Mouse (Mus musculus) liver, embryonic 13.5 days (tissue): ENCODE results near the gene Ssxb8. TPM values are rescaled to one million over a fixed set of nuclear protein-coding genes. Genes with fewer than 3 reads are reported as not detected.
"Not testable (repeated sequence)": the region's sequence is repeated elsewhere in the genome, so short reads cannot be mapped to it uniquely, and the experiment has no call there.

Source experiments
- ATAC-seq: fragments of 200-750 bp; cut with Nextera tagmentation; 2 replicates; pipeline ENCODE4 v1.8.0; 2017; ENCODE audit warnings: low read depth, mild to moderate bottlenecking, moderate number of reproducible peaks, moderate library complexity
- DNase-seq: peaks from one replicate; pipeline ENCODE4 v3.0.0; 2022
- H3K27ac ChIP-seq: fragments of 300-500 bp; sonication (generic); 2 replicates; pipeline ENCODE4 v1.5.1; 2015; ENCODE audit warnings: moderate library complexity, mild to moderate bottlenecking, inconsistent platforms
- H3K27me3 ChIP-seq: fragments of 300-500 bp; sonication (generic); 2 replicates; pipeline ENCODE4 v1.6.1; 2015; ENCODE audit warnings: mild to moderate bottlenecking, inconsistent platforms
- H3K36me3 ChIP-seq: fragments of 300-500 bp; sonication (generic); 2 replicates; pipeline ENCODE4 v1.6.1; 2015; ENCODE audit warnings: mild to moderate bottlenecking, inconsistent platforms
- H3K4me1 ChIP-seq: fragments of 300-500 bp; sonication (generic); replicated peaks from 2 replicates; pipeline ENCODE4 v1.6.1; 2015; ENCODE audit warnings: inconsistent platforms
- H3K4me2 ChIP-seq: fragments of 300-500 bp; sonication (generic); 2 replicates; pipeline ENCODE4 v1.6.1; 2015; ENCODE audit warnings: inconsistent platforms, mild to moderate bottlenecking, moderate library complexity
- H3K4me3 ChIP-seq: fragments of 300-500 bp; sonication (generic); replicated peaks from 2 replicates; pipeline ENCODE4 v1.5.1; 2015; ENCODE audit warnings: mild to moderate bottlenecking, inconsistent platforms
- H3K9ac ChIP-seq: fragments of 300-500 bp; sonication (generic); 2 replicates; pipeline ENCODE4 v1.6.1; 2015; ENCODE audit warnings: mild to moderate bottlenecking, inconsistent platforms
- H3K9me3 ChIP-seq: fragments of 300-500 bp; sonication (generic); replicated peaks from 2 replicates; pipeline ENCODE4 v1.6.1; 2016; ENCODE audit warnings: inconsistent platforms
- WGBS: fragments of 180-500 bp; shearing (Covaris S2); methylation state at CpG from one replicate; pipeline ENCODE4 v1.1.7; 2015; ENCODE audit not compliant: insufficient replicate concordance; 5-methylcytosine and 5-hydroxymethylcytosine counted together
- polyA plus RNA-seq: library from polyadenylated mRNA; unstranded; fragments of >200 nt; fragmentation: Nextera tagmentation; extraction: Ambion mirVana; gene quantifications from 2 replicates; pipeline ENCODE4 v1.2.1, GENCODE M21; 2015

The Ssxb8 gene
- not detected in 2 replicates for polyA plus RNA-seq

DNA sequence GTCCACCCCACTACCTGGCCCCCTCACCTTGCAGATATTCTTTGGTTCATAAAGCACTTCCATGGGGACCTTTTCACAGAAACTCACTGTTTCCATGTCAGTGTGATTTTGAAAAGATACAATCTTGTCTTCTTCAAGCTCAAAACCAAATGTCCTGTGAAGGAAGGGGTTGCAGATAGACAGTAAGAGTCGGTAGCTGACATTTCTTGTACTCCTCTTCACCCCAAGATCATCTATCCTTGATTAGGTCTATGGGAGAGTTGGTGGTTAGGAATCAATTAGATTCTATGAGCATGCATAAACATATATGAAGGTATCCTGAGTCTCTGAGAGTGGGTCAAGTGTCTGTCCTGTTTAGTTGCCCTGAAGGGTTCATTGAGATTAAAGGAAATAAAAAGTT is at the start of gene Ssxb8:
Gene Ssxb8, minus strand, starts transcription at position 101 of the 400 bp plus-strand sequence.
- not testable (repeated sequence) for DNase-seq, H3K27me3 ChIP-seq, H3K36me3 ChIP-seq, ATAC-seq, H3K9ac ChIP-seq, H3K4me1 ChIP-seq, H3K9me3 ChIP-seq, H3K4me3 ChIP-seq, H3K27ac ChIP-seq, H3K4me2 ChIP-seq
- WGBS, result 33% methylated on average over 1 of the region's 1 CpGs

DNA sequence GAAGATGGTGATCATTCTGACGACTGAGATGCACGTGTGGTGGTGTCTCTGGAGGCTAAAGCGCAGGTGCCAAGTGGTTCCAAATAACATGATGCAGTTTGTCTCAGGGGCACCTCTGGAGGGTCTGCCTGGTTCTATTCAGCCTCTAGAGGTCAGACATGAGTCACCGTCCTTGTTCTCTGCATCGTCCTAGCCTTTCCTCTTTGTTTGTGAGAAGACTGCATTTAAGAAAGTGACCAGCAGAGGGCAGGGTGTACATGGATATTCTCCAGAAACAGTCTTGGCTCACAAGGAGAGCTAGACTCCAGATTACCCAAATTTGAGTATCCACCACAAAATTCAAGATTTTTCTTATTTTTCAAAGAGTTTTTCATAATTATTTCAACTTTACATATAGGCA is 42.3 kb upstream of the Ssxb8 start:
- no peaks in the 10 kb centered on the region; the same call in 1 of the 2 replicates for H3K9me3 ChIP-seq
- H3K9ac ChIP-seq, result no peak overlapping the region
- ATAC-seq (no peak), DNase-seq (no peak)
- H3K27ac ChIP-seq, result no peak overlapping the region
- WGBS, result 35% methylated on average over 5 of the region's 5 CpGs
- no peak overlapping the region for H3K4me3 ChIP-seq
- H3K27me3 ChIP-seq, result no peaks in the 10 kb centered on the region
- H3K4me1 ChIP-seq, result no peaks in the 10 kb centered on the region
- no peak overlapping the region for H3K4me2 ChIP-seq
- no peaks in the 10 kb centered on the region for H3K36me3 ChIP-seq

DNA sequence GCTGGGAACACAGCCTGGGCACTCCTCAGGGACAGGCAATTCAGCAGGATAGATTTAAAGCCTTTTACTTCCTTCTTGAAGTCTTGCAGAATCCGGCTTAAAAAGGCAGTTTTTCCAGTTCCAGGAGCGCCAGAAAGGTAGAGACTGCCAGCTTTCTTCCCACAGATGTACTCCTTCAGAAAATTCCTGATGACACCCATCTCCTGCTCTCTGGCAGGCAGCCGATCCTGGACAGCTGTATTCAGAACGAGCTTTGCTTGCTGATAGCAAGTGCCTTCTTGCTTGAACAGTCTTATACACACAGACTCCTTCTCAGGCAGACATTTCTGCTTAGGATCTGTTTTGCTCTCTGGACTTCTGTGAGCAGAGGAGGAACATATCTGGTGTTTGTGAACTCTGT is 27.6 kb downstream of the Ssxb8 start:
- Histone ChIP-seq H3K9me3 (no peaks in the 10 kb centered on the region; the same call in 1 of the 2 replicates), H3K9ac (no peak overlapping the region), H3K4me3 (no peak overlapping the region), H3K27ac (no peak overlapping the region), H3K36me3 (no peaks in the 10 kb centered on the region), H3K4me1 (no peaks in the 10 kb centered on the region), H3K27me3 (no peaks in the 10 kb centered on the region), H3K4me2 (no peak overlapping the region)
- ATAC-seq, result no peak
- 62% methylated on average over 4 of the region's 4 CpGs for WGBS
- DNase-seq, result no peak

Other genes with a start within 250 kb of the Ssxb8 start
- not detected in 2 replicates for gene Ssxb2, start 229.1 kb downstream of the Ssxb8 start, polyA plus RNA-seq
- not detected in 2 replicates for gene Gm14459, start 165.9 kb downstream of the Ssxb8 start, polyA plus RNA-seq
- gene Ssxb6, start 142.6 kb downstream of the Ssxb8 start, polyA plus RNA-seq, result not detected in 2 replicates
- not detected in 2 replicates for gene Ssxb3, start 99.0 kb downstream of the Ssxb8 start, polyA plus RNA-seq
- gene Ssx9, start 57.6 kb upstream of the Ssxb8 start, polyA plus RNA-seq, result not detected in 2 replicates
- gene Ssxb5, start 112.8 kb upstream of the Ssxb8 start, polyA plus RNA-seq, result not detected in 2 replicates
- not detected in 2 replicates for gene Gm6592, start 153.2 kb upstream of the Ssxb8 start, polyA plus RNA-seq
- gene Gm5751, start 183.4 kb upstream of the Ssxb8 start, polyA plus RNA-seq, result not detected in 2 replicates
- 0.22 and 0.33 TPM in 2 replicates for gene B630019K06Rik, start 201.5 kb upstream of the Ssxb8 start, polyA plus RNA-seq